Mouse (Mus musculus): ENCODE results near the gene Olfr843. TPM values are rescaled to one million over a fixed set of nuclear protein-coding genes. Genes with fewer than 3 reads are reported as not detected.

Gene Olfr843
- not detected for total RNA-seq (2021)

- no peak for DNase-seq
- intact Hi-C loops (cut with DNase I) = no loop called here
Measured at GRCm38 (mm10) chr9:19251887-19252286, at the start of gene Olfr843. Gene Olfr843, minus strand, starts transcription at chr9:19251987.

Other genes starting within 250 kb of the Olfr843 start
- not detected for gene Olfr835, start 219.3 kb downstream of the Olfr843 start, total RNA-seq (2021)
- gene Olfr836, start 131.6 kb downstream of the Olfr843 start, total RNA-seq (2021) = not detected
- not detected for gene Olfr837, start 115.7 kb downstream of the Olfr843 start, total RNA-seq (2021)
- not detected for gene Olfr839-ps1, start 74.7 kb downstream of the Olfr843 start, total RNA-seq (2021)
- not detected for gene Olfr844, start 64.4 kb upstream of the Olfr843 start, total RNA-seq (2021)
- not detected for gene Olfr845, start 84.5 kb upstream of the Olfr843 start, total RNA-seq (2021)
- gene Olfr846, start 112.0 kb upstream of the Olfr843 start, total RNA-seq (2021) = not detected
- gene Olfr847, start 126.7 kb upstream of the Olfr843 start, total RNA-seq (2021) = not detected
- not detected for gene Olfr849, start 188.3 kb upstream of the Olfr843 start, total RNA-seq (2021)
- gene Olfr850, start 226.3 kb upstream of the Olfr843 start, total RNA-seq (2021) = not detected
- not detected for gene Olfr851, start 241.3 kb upstream of the Olfr843 start, total RNA-seq (2021)